Mouse (Mus musculus): ENCODE results near the gene Gm47995.

Gene Gm47995

GRCm38 (mm10) chr1:151227506-151227905, 29.3 kb downstream of the Gm47995 start:
- DNase-seq (ENCODE audit: extremely low read depth, low read depth, low spot score) = no peak

DNA sequence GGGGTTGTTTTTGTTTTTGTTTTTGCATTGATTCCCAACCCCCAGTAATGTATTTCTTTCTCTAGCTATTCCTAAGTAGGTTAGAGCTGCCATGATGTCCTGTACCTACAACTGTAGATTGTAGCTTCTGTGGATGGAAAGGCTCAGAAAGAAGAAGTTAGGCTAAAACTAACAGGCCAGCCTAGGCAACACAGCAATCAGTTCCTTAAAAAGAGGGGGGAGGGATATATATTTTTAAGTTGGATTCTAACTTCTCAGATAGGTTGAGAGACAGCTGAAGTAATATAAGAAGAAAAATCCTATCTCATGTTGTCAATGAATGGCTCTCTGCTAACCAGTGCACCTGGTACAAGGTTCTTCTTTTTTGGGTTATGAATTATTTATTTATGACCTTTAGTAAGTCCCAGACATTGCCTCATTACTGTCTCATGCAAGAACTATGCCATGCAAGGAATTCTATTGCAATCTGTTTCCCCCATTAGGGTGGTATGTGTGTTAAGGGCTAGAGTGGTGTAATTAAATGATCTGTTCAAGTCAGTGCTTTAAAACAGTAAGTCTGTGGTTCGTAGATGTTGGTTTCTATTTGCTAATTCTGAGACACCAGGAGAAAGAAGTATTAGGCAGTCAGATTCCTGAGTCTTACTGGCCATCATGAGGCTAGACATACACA, 30.2 kb downstream of the Gm47995 start:
- DNase-seq (ENCODE audit: extremely low read depth, low read depth, low spot score) = no peak

- no peak for DNase-seq (ENCODE audit: extremely low read depth, low read depth, low spot score)
These were observed 34.1 kb downstream of the Gm47995 start for GRCm38 (mm10) chr1:151232346-151232745.

DNA sequence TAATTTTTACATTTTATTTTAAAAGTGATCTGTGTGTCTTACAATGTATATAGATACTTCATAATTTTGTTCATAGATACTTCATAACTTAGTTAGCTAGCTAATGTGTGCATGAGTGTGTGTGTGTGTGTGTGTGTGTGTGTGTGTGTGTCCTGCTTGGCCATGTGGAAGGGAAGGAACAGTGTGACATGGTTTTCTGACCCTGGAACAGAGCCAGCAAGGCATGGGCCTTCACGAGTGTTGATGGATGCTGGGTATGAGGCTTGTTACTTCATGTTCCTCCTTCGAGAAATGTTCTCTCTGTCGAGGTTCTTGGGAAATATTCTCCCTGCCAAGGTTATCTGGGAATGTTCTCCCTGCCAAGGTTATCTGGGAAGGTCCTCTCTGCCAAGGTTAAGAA, 35.5 kb downstream of the Gm47995 start:
- DNase-seq (ENCODE audit: extremely low read depth, low read depth, low spot score) = no peak

GRCm38 (mm10) chr1:151235574-151235973, 37.3 kb downstream of the Gm47995 start:
- DNase-seq (ENCODE audit: extremely low read depth, low read depth, low spot score) = no peak

DNA sequence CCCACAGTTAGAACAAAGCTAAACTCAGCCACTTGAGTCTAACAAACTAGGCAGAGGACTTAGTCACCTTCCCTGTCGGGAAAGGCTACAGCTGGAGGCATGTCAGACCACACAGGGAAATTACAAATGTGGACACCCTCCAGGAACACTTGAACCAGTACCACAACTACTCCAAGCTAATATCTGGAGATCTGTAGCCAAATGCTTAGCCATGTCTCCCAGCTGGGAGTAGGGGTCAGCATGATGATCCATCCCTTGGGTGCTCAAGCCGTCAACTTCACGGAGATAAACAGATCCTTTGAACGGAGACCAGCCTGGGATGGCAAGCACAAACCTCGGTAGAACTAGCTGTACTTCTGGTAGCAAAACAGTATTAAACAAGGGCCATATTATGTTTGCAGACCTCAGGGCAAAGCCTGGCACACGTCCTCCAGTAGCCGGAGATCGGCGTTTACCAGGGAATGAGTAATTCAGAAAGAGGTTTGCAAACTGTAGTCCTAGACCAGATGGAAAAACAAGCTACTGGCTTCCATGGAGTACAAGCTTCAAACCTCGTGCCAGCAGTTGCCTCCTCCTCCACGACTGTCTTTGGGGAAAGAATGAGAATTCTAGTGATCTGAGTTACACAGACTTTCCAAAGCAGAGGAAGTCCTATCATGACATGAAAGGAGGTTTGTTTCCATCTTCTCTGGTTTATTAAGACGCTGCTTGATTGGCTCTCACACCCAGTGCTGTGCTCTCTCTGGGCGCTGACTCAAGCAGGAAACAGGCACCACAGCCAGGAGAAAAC, 38.1 kb downstream of the Gm47995 start:
- DNase-seq (ENCODE audit: extremely low read depth, low read depth, low spot score) = no peak

- no peak for DNase-seq (ENCODE audit: extremely low read depth, low read depth, low spot score)
These were observed 39.5 kb downstream of the Gm47995 start for GRCm38 (mm10) chr1:151237780-151238179.

GRCm38 (mm10) chr1:151243332-151243731, 45.1 kb downstream of the Gm47995 start:
- no peak for DNase-seq (ENCODE audit: extremely low read depth, low read depth, low spot score)

DNA sequence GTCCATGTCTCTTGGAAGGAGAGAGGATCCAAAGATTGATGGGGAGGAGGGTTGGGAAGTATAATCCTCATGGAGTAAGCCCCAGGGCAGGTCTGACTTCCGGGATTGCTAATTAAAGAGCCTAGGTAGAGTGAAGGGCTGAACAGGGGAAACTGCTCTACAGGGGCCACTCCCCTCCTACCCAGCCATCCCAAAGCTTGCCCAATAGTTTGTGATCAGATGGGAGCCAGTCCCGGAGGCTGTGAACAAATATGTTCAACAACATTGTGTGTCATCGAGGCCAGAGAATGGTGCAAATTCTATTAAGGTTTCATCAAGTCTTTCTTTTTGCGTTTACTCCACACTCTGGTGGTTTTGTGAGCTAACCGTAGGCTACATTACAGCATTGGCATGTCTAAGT, 45.8 kb downstream of the Gm47995 start:
- no peak for DNase-seq (ENCODE audit: extremely low read depth, low read depth, low spot score)

DNA sequence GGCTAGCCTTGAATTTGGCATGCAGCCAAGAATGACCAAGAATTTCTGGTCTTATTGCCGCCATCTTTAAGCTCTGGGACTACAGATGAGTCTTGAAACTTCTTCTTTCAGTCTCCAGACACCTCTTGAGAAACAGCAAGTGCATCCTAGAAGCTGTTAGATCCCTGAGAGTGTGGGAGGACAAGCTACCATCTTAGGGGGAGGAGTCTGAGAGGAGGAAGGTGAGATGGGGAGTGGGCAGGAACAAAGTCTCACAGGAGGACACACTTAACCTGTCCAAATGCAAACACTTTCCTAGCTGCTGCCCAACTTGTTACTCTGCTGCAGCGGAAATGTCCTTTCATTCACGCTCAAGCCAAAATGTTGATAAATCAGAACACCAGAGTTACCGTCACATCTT, 46.5 kb downstream of the Gm47995 start:
- no peak for DNase-seq (ENCODE audit: extremely low read depth, low read depth, low spot score)

GRCm38 (mm10) chr1:151245165-151245564, 46.9 kb downstream of the Gm47995 start:
- no peak for DNase-seq (ENCODE audit: extremely low read depth, low read depth, low spot score)

DNA sequence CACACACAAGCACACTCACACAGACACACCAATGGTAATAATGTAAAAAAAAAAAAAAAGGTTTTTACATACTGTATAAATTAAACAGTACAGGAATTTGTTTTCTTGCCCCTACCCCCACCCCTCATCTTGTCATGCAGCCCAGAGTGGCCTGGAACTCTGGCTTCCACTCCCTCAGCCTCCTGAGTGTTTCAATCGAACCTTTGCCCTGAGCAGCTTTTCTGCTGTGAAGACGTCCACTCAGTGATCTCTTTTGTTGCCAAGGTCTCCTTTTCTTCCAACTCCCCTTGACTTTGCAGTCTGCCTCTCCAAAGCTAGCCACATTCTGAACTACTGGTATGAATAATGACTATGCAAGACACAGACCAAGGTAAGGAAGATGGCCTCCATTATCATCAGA, 47.6 kb downstream of the Gm47995 start:
- no peak for DNase-seq (ENCODE audit: extremely low read depth, low read depth, low spot score)
